Mouse (Mus musculus): Measurements from ENCODE around the gene Ddx60. TPM values are rescaled to one million over a fixed set of nuclear protein-coding genes. Genes with fewer than 3 reads are reported as not detected.

The Ddx60 gene
- polyA plus RNA-seq, 1 experiment = 0.65 TPM

- Histone ChIP-seq H3K4me3 (ENCODE audit: control insufficient read depth, low read depth, low read length) (no peak overlapping the region), H3K27ac (ENCODE audit: control insufficient read depth, insufficient read depth, low read depth, low read length) (no peak overlapping the region), H3K4me1 (ENCODE audit: control insufficient read depth, insufficient read depth, low read length) (no peaks in the 10 kb centered on the region), H3K27me3 (ENCODE audit: control insufficient read depth, insufficient read depth, low read length) (no peaks in the 10 kb centered on the region), H3K36me3 (ENCODE audit: control insufficient read depth, insufficient read depth, low read length) (no peaks in the 10 kb centered on the region)
- TF ChIP-seq POLR2A (IDR thresholded peaks at IDR 0.05; ENCODE audit: control insufficient read depth, low read depth, low read length) (no peak), CTCF (IDR thresholded peaks at IDR 0.05; ENCODE audit: control insufficient read depth, insufficient read depth, insufficient replicate concordance, low read depth, low read length) (no peak)
Observed at GRCm38 (mm10) chr8:62046809-62047208, 118.9 kb downstream of the Ddx60 start.

- TF ChIP-seq CTCF (IDR thresholded peaks at IDR 0.05; ENCODE audit: control insufficient read depth, insufficient read depth, insufficient replicate concordance, low read depth, low read length) (no peak), POLR2A (IDR thresholded peaks at IDR 0.05; ENCODE audit: control insufficient read depth, low read depth, low read length) (no peak)
- no peak overlapping the region for H3K27ac ChIP-seq (ENCODE audit: control insufficient read depth, insufficient read depth, low read depth, low read length)
- no peaks in the 10 kb centered on the region for H3K36me3 ChIP-seq (ENCODE audit: control insufficient read depth, insufficient read depth, low read length)
- H3K27me3 ChIP-seq (ENCODE audit: control insufficient read depth, insufficient read depth, low read length) = no peaks in the 10 kb centered on the region
- no peak overlapping the region for H3K4me3 ChIP-seq (ENCODE audit: control insufficient read depth, low read depth, low read length)
- H3K4me1 ChIP-seq (ENCODE audit: control insufficient read depth, insufficient read depth, low read length) = no peaks in the 10 kb centered on the region
Observed at GRCm38 (mm10) chr8:62060357-62060756, 132.5 kb downstream of the Ddx60 start.

GRCm38 (mm10) chr8:62068305-62068704, 140.4 kb downstream of the Ddx60 start:
- H3K36me3 ChIP-seq (ENCODE audit: control insufficient read depth, insufficient read depth, low read length) = no peaks in the 10 kb centered on the region
- no peaks in the 10 kb centered on the region for H3K4me1 ChIP-seq (ENCODE audit: control insufficient read depth, insufficient read depth, low read length)
- no peak overlapping the region for H3K27ac ChIP-seq (ENCODE audit: control insufficient read depth, insufficient read depth, low read depth, low read length)
- TF ChIP-seq CTCF (IDR thresholded peaks at IDR 0.05; ENCODE audit: control insufficient read depth, insufficient read depth, insufficient replicate concordance, low read depth, low read length) (no peak), POLR2A (IDR thresholded peaks at IDR 0.05; ENCODE audit: control insufficient read depth, low read depth, low read length) (no peak)
- H3K27me3 ChIP-seq (ENCODE audit: control insufficient read depth, insufficient read depth, low read length) = no peaks in the 10 kb centered on the region
- no peak overlapping the region for H3K4me3 ChIP-seq (ENCODE audit: control insufficient read depth, low read depth, low read length)

- no peak overlapping the region for H3K4me3 ChIP-seq (ENCODE audit: control insufficient read depth, low read depth, low read length)
- no peaks in the 10 kb centered on the region for H3K4me1 ChIP-seq (ENCODE audit: control insufficient read depth, insufficient read depth, low read length)
- TF ChIP-seq CTCF (IDR thresholded peaks at IDR 0.05; ENCODE audit: control insufficient read depth, insufficient read depth, insufficient replicate concordance, low read depth, low read length) = no peak
- no peak for TF ChIP-seq POLR2A (IDR thresholded peaks at IDR 0.05; ENCODE audit: control insufficient read depth, low read depth, low read length)
- no peaks in the 10 kb centered on the region for H3K36me3 ChIP-seq (ENCODE audit: control insufficient read depth, insufficient read depth, low read length)
- H3K27me3 ChIP-seq (ENCODE audit: control insufficient read depth, insufficient read depth, low read length) = no peaks in the 10 kb centered on the region
- H3K27ac ChIP-seq (ENCODE audit: control insufficient read depth, insufficient read depth, low read depth, low read length) = no peak overlapping the region
Observed at GRCm38 (mm10) chr8:62080195-62080802, 152.4 kb downstream of the Ddx60 start.

GRCm38 (mm10) chr8:62081804-62082203, 153.9 kb downstream of the Ddx60 start:
- Histone ChIP-seq H3K4me3 (ENCODE audit: control insufficient read depth, low read depth, low read length) (no peak overlapping the region), H3K4me1 (ENCODE audit: control insufficient read depth, insufficient read depth, low read length) (no peaks in the 10 kb centered on the region), H3K27me3 (ENCODE audit: control insufficient read depth, insufficient read depth, low read length) (no peaks in the 10 kb centered on the region), H3K27ac (ENCODE audit: control insufficient read depth, insufficient read depth, low read depth, low read length) (no peak overlapping the region), H3K36me3 (ENCODE audit: control insufficient read depth, insufficient read depth, low read length) (no peaks in the 10 kb centered on the region)
- no peak for TF ChIP-seq CTCF (IDR thresholded peaks at IDR 0.05; ENCODE audit: control insufficient read depth, insufficient read depth, insufficient replicate concordance, low read depth, low read length)
- no peak for TF ChIP-seq POLR2A (IDR thresholded peaks at IDR 0.05; ENCODE audit: control insufficient read depth, low read depth, low read length)

Other genes with a start within 250 kb of the Ddx60 start
- 7.6 and 7.8 TPM in 2 replicates for gene Palld, start 25.4 kb upstream of the Ddx60 start, polyA plus RNA-seq (2012; rRNA removed)
- gene Anxa10, start 195.1 kb downstream of the Ddx60 start, polyA plus RNA-seq (2012; rRNA removed) = not detected in 2 replicates